Mouse (Mus musculus) kidney, adult 2 months (tissue): ENCODE data around the gene Hoxa9. TPM values are rescaled to one million over a fixed set of nuclear protein-coding genes. Genes with fewer than 3 reads are reported as not detected.
A peak's percentile ranks its signal among the peaks of the same experiment; 100 is the strongest.

Source experiments
- DNase-seq: peaks from one replicate; pipeline ENCODE4 v3.0.0; 2021
- H3K27ac ChIP-seq: fragments of 200-500 bp; 2 replicates; pipeline ENCODE4 v1.5.1; 2012; ENCODE audit warnings: low read depth, low read length, control low read depth, inconsistent platforms; ENCODE audit not compliant: insufficient read depth
- H3K27me3 ChIP-seq: fragments of 200-500 bp; replicated peaks from 2 replicates; pipeline ENCODE4 v1.6.1; 2012; ENCODE audit warnings: mild to moderate bottlenecking, moderate library complexity, low read length, inconsistent platforms; ENCODE audit not compliant: control insufficient read depth, insufficient read depth
- H3K36me3 ChIP-seq: fragments of 200-500 bp; 2 replicates; pipeline ENCODE4 v1.6.1; 2012; ENCODE audit warnings: mild to moderate bottlenecking, moderate library complexity, low read length, inconsistent platforms; ENCODE audit not compliant: control insufficient read depth, insufficient read depth
- H3K4me1 ChIP-seq: fragments of 200-500 bp; 2 replicates; pipeline ENCODE4 v1.6.1; 2011; ENCODE audit warnings: low read length; ENCODE audit not compliant: control insufficient read depth, insufficient read depth
- H3K4me3 ChIP-seq: fragments of 200-500 bp; 2 replicates; pipeline ENCODE4 v1.5.1; 2011; ENCODE audit warnings: mild to moderate bottlenecking, low read depth, low read length, control low read depth; ENCODE audit not compliant: insufficient read depth
- CTCF ChIP-seq: fragments of 200-500 bp; conservative IDR thresholded peaks from 2 replicates; pipeline ENCODE4 v1.5.1; 2011; ENCODE audit warnings: low read depth, mild to moderate bottlenecking, control low read depth, low read length, moderate library complexity, mixed read lengths; ENCODE audit not compliant: insufficient read depth, insufficient read length
- POLR2A ChIP-seq: fragments of 200-500 bp; IDR thresholded peaks from one replicate; pipeline ENCODE4 v1.6.1; 2011; ENCODE audit warnings: low read depth, low read length, control low read depth
- WGBS: fragments of 180-500 bp; shearing (Covaris S2); methylation state at CpG from one replicate; pipeline ENCODE4 v1.1.7; 2018; 5-methylcytosine and 5-hydroxymethylcytosine counted together
- polyA plus RNA-seq: library from polyadenylated mRNA; depleted of rRNA; stranded (reverse); fragments of >200 nt; gene quantifications from 2 replicates; pipeline ENCODE4 v1.2.3, GENCODE M21; 2012

The Hoxa9 gene
- polyA plus RNA-seq, 1 experiment, result 36.0 TPM

GRCm38 (mm10) chr6:52178918-52179665, 51.8 kb downstream of the Hoxa9 start:
- DNase-seq, result no peak
- WGBS, result 28% methylated on average over 4 of the region's 4 CpGs
- peak overlapping the region; percentile 32; the same call in 1 of the 2 replicates for H3K27ac ChIP-seq

GRCm38 (mm10) chr6:52177806-52178205, 53.1 kb downstream of the Hoxa9 start:
- Histone ChIP-seq H3K27me3 (no peaks in the 10 kb centered on the region), H3K27ac (peak overlapping the region; percentile 35; the same call in 1 of the 2 replicates), H3K36me3 (no peaks in the 10 kb centered on the region), H3K4me1 (peaks cover 32% of the 10 kb centered on the region; the same call in 1 of the 2 replicates), H3K4me3 (peak overlapping the region; percentile 16; the same call in 1 of the 2 replicates)
- TF ChIP-seq CTCF (no peak), POLR2A (no peak)
- WGBS, result 38% methylated on average over 9 of the region's 9 CpGs
- no peak for DNase-seq

More at GRCm38 (mm10) chr6:52178918-52179665, 51.8 kb downstream of the Hoxa9 start:
- Histone ChIP-seq H3K4me3 (no peak overlapping the region), H3K4me1 (peaks cover 38% of the 10 kb centered on the region), H3K36me3 (no peaks in the 10 kb centered on the region), H3K27me3 (no peaks in the 10 kb centered on the region)
- TF ChIP-seq CTCF, result no peak

- Histone ChIP-seq H3K4me1 (peaks cover 32% of the 10 kb centered on the region; the same call in 1 of the 2 replicates), H3K4me3 (peak within 1 kb of the TSS; percentile 29), H3K27me3 (no peaks in the 10 kb centered on the region), H3K27ac (peak within 1 kb of the TSS; percentile 59), H3K36me3 (no peaks in the 10 kb centered on the region)
- TF ChIP-seq POLR2A (peak; percentile 35), CTCF (no peak)
- DNase-seq, result peak; percentile 92
- WGBS, result 15% methylated on average over 36 of the region's 36 CpGs
Observed at GRCm38 (mm10) chr6:52177061-52177735, 53.7 kb downstream of the Hoxa9 start, which contains the start of gene 5730596B20Rik. Gene 5730596B20Rik (plus strand): TSS chr6:52177498.

- peaks cover 32% of the 10 kb centered on the region; the same call in 1 of the 2 replicates for H3K4me1 ChIP-seq
- 28% methylated on average over 6 of the region's 6 CpGs for WGBS
- no peak for TF ChIP-seq CTCF
- no peak for TF ChIP-seq POLR2A
- H3K27me3 ChIP-seq, result no peaks in the 10 kb centered on the region
- no peaks in the 10 kb centered on the region for H3K36me3 ChIP-seq
- H3K27ac ChIP-seq, result peak overlapping the region; percentile 59
- peak; percentile 34 for DNase-seq
- peak overlapping the region; percentile 29 for H3K4me3 ChIP-seq
Observed at GRCm38 (mm10) chr6:52176391-52176790, 54.5 kb downstream of the Hoxa9 start.

GRCm38 (mm10) chr6:52175864-52176263, 55.0 kb downstream of the Hoxa9 start:
- peak overlapping the region; percentile 29 for H3K4me3 ChIP-seq
- WGBS, result 16% methylated on average over 18 of the region's 35 CpGs
- peak overlapping the region; percentile 59; the same call in 1 of the 2 replicates for H3K27ac ChIP-seq
- TF ChIP-seq POLR2A (no peak), CTCF (no peak)
- H3K36me3 ChIP-seq, result no peaks in the 10 kb centered on the region
- H3K4me1 ChIP-seq, result peaks cover 30% of the 10 kb centered on the region; the same call in 1 of the 2 replicates
- H3K27me3 ChIP-seq, result no peaks in the 10 kb centered on the region
- DNase-seq, result peak; percentile 60

- no peak for TF ChIP-seq POLR2A
- no peak for TF ChIP-seq CTCF
- Histone ChIP-seq H3K4me1 (peaks cover 30% of the 10 kb centered on the region; the same call in 1 of the 2 replicates), H3K4me3 (peak overlapping the region; percentile 29), H3K36me3 (no peaks in the 10 kb centered on the region), H3K27ac (peak overlapping the region; percentile 3; the same call in 1 of the 2 replicates), H3K27me3 (no peaks in the 10 kb centered on the region)
- peak; percentile 66 for DNase-seq
- 15% methylated on average over 41 of the region's 41 CpGs for WGBS
Observed at GRCm38 (mm10) chr6:52174968-52175751, 55.7 kb downstream of the Hoxa9 start.
